Mouse (Mus musculus) B cell, adult (primary cell): Measurements from ENCODE around the gene 9030025P20Rik. TPM values are rescaled to one million over a fixed set of nuclear protein-coding genes. Genes with fewer than 3 reads are reported as not detected.

Experiments
- total RNA-seq: library from RNA; stranded (reverse); gene quantifications from 4 replicates; pipeline ENCODE4 v1.2.4, GENCODE M21; 2023; ENCODE audit not compliant: inconsistent age

9030025P20Rik gene
- 20.9 to 25.3 TPM (median 24.0 TPM) in 4 replicates for total RNA-seq

GRCm38 (mm10) chr17:14978362-14979038 lies at the start of gene 9030025P20Rik, which contains the start of gene Gm3417:
TSS of gene 9030025P20Rik (plus strand) at chr17:14978468.
TSS of gene Gm3417 (minus strand) at chr17:14978790.

GRCm38 (mm10) chr17:14943009-14943728 lies 35.1 kb upstream of the 9030025P20Rik start, which contains the start of the genes Wdr27 and 1600012H06Rik:
TSS of gene Wdr27 (minus strand) at chr17:14943158.
TSS of gene 1600012H06Rik (plus strand) at chr17:14943184.

GRCm38 (mm10) chr17:14960951-14961556 lies 17.2 kb upstream of the 9030025P20Rik start, which contains the start of gene Phf10:
TSS of gene Phf10 (minus strand) at chr17:14961273.

GRCm38 (mm10) chr17:15009706-15010413 lies 31.6 kb downstream of the 9030025P20Rik start, which contains the start of gene Gm3435:
TSS of gene Gm3435 (plus strand) at chr17:15010176.

Other genes with a start within 250 kb of the 9030025P20Rik start
- not detected in 4 replicates for gene Wdr27, start 35.3 kb upstream of the 9030025P20Rik start, total RNA-seq
- gene 1600012H06Rik, start 35.3 kb upstream of the 9030025P20Rik start, total RNA-seq: 17.1 to 24.2 TPM (median 20.5 TPM) in 4 replicates
- 30.2 to 32.7 TPM (median 32.0 TPM) in 4 replicates for gene Phf10, start 17.2 kb upstream of the 9030025P20Rik start, total RNA-seq
- not detected in 4 replicates for gene Gm3417, start 322 bp downstream of the 9030025P20Rik start, total RNA-seq
- 7.4 to 10.8 TPM (median 9.1 TPM) in 4 replicates for gene Gm3435, start 31.7 kb downstream of the 9030025P20Rik start, total RNA-seq
- gene Ermard, start 62.7 kb downstream of the 9030025P20Rik start, total RNA-seq: 142 to 179 TPM (median 168 TPM) in 4 replicates
- gene Tcte3, start 63.0 kb downstream of the 9030025P20Rik start, total RNA-seq: 1.1 to 1.6 TPM in 2 of 4 replicates, not detected in the others
- gene Gm3448, start 63.1 kb downstream of the 9030025P20Rik start, total RNA-seq: 10.0 to 14.4 TPM (median 11.8 TPM) in 4 replicates